Mouse (Mus musculus): ENCODE data around the gene Dnajc7. TPM values are rescaled to one million over a fixed set of nuclear protein-coding genes. Genes with fewer than 3 reads are reported as not detected.
"Not testable (repeated sequence)": the region's sequence is repeated elsewhere in the genome, so short reads cannot be mapped to it uniquely, and the experiment has no call there.

The Dnajc7 gene
- polyA plus RNA-seq, 1 experiment from 2014 or later: 311 TPM

DNA sequence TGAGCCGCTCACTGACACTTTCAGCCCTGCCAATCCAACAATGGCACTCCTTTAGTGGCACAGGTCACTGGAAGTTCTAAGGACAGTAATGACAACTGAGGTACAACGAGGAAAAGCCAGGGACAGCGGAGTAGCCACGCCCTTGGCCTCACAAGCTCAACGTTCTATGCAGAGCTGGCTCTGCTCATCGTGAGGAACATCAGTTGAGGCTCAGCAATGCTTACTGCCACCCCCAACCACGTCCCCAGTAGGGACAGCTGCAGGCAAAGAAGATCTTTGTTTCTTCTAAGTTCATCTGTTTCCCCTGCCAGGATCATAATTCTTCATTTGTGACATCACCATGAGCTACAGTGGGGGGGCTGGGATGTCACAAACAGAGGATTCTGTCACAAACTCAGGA lies 25.4 kb downstream of the Dnajc7 start:
- Histone ChIP-seq H3K4me3 (no peak overlapping the region), H3K9ac (no peak overlapping the region), H3K36me3 (peaks cover 84% of the 10 kb centered on the region), H3K4me2 (replicated peaks) (no peak overlapping the region), H3K9me3 (no peaks in the 10 kb centered on the region), H3K27me3 (replicated peaks) (no peaks in the 10 kb centered on the region), H3K4me1 (no peaks in the 10 kb centered on the region), H3K27ac (no peak overlapping the region)
- ATAC-seq (ENCODE audit: low FRiP score, low read depth): no peak
- whole genome bisulfite sequencing: 87% methylated on average over 7 of the region's 7 CpGs

DNA sequence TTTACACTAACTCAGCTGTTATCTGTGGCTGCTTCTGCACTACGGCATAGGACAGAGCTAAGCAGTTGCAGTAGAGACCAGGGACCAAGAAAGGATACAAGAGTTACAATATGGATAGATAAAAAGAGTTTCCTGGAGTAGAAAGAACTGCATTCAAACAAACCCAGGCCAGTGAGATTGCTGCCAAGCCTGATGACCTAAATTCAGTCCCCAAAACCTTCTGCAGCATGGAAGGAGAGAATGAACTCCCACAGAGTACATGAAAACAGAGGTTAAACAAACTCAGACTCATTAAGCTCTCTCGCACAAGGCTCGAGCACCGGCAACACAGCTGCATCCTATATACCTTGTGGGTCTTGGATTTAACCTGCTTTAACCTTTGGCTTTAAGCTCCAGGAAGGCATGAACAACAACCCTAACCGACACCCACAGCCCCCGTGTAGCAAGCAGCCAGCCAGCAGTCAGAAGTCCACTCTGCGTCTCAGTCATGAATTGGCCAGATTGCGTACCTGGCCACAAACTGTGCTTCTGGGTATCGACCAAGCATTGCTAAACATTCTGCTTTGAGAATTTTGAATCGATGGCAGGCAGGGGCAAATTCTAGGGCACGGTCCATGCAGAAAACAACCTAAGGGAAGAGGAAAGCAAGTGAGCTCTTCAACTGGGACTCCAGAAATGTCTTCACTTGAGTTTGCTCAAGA lies 27.5 kb downstream of the Dnajc7 start:
- H3K4me3 ChIP-seq: no peak overlapping the region
- H3K4me1 ChIP-seq: no peaks in the 10 kb centered on the region
- 95% methylated on average over 11 of the region's 11 CpGs for WGBS
- peaks cover 82% of the 10 kb centered on the region for H3K36me3 ChIP-seq
- no peak overlapping the region for H3K27ac ChIP-seq
- H3K27me3 ChIP-seq (replicated peaks): no peaks in the 10 kb centered on the region
- H3K9ac ChIP-seq: no peak overlapping the region
- H3K9me3 ChIP-seq: no peaks in the 10 kb centered on the region
- ATAC-seq (ENCODE audit: low FRiP score, low read depth): no peak
- H3K4me2 ChIP-seq (replicated peaks): no peak overlapping the region

DNA sequence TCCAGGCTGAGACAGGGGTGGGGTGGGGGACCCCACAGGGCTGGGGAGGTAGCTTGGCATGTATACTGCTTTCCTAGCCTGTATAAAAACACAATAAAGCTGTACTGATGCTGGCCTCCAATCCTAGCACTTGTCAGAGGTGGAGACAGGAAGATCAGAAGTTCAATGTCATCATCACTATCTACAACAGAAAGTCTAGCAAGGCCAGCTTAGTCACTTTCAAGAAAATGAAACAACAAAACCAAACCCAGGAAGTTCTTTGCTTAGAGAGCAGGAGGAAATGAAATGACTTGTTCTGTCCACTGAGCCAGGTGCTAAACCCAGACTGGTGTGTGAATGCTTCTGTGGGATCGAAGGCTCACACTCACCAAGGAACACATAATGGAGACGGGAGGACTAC lies 31.5 kb downstream of the Dnajc7 start:
- Histone ChIP-seq H3K4me1 (no peaks in the 10 kb centered on the region), H3K4me3 (no peak overlapping the region), H3K9ac (no peak overlapping the region), H3K36me3 (peaks cover 95% of the 10 kb centered on the region), H3K4me2 (replicated peaks) (no peak overlapping the region), H3K27ac (no peak overlapping the region), H3K27me3 (replicated peaks) (no peaks in the 10 kb centered on the region), H3K9me3 (no peaks in the 10 kb centered on the region)
- WGBS: 91% methylated on average over 2 of the region's 2 CpGs
- no peak for ATAC-seq (ENCODE audit: low FRiP score, low read depth)

DNA sequence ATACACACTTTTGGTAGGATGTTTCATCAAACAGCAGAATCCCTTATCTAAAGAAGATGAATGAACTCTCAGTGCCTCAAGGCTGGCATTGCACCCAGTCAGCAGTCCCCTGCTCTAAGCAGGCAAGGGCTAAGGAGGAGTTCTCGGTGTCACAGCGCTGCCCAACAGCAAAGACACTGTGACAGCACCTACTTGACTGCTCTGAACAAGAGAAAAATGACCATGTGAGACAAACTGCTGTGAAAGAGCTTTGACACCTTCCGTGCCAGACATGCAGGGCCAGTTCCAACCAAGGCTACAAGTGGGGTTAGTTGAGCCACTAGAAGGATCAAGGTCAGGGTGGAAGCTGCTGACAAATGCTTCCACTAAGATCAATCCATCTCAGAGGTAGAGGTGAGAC lies 34.8 kb downstream of the Dnajc7 start:
- no peaks in the 10 kb centered on the region for H3K9me3 ChIP-seq
- H3K36me3 ChIP-seq: peaks cover 99% of the 10 kb centered on the region
- WGBS: 96% methylated on average over 3 of the region's 3 CpGs
- no peak for ATAC-seq (ENCODE audit: low FRiP score, low read depth)
- no peaks in the 10 kb centered on the region for H3K4me1 ChIP-seq
- no peak overlapping the region for H3K4me3 ChIP-seq
- no peak overlapping the region for H3K27ac ChIP-seq
- H3K27me3 ChIP-seq (replicated peaks): no peaks in the 10 kb centered on the region
- no peak overlapping the region for H3K9ac ChIP-seq
- H3K4me2 ChIP-seq (replicated peaks): no peak overlapping the region

DNA sequence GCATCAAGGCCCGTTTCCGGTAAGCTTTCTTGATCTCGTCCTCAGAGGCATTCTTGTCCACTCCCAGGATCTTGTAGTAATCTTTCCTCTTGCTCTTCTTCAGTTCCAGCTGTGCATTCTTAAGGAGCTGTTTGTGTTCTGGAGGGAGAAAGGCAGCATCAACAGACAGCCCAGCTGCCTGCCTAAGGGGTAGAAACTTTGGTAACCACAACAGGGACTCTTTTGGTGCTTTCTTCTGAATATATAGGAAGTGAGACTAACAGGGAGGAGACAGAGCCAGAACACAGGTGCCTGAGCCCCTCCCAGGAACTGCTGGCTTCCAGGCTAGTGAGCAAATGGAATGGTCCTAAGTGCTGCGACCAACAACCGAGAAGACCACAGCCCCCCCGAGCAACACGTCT lies 35.4 kb downstream of the Dnajc7 start:
- Histone ChIP-seq H3K4me3 (no peak overlapping the region), H3K4me1 (no peaks in the 10 kb centered on the region), H3K27me3 (replicated peaks) (no peaks in the 10 kb centered on the region), H3K27ac (no peak overlapping the region), H3K4me2 (replicated peaks) (no peak overlapping the region), H3K9me3 (no peaks in the 10 kb centered on the region), H3K9ac (no peak overlapping the region), H3K36me3 (peaks cover 99% of the 10 kb centered on the region)
- ATAC-seq (ENCODE audit: low FRiP score, low read depth): no peak
- 87% methylated on average over 7 of the region's 7 CpGs for WGBS

DNA sequence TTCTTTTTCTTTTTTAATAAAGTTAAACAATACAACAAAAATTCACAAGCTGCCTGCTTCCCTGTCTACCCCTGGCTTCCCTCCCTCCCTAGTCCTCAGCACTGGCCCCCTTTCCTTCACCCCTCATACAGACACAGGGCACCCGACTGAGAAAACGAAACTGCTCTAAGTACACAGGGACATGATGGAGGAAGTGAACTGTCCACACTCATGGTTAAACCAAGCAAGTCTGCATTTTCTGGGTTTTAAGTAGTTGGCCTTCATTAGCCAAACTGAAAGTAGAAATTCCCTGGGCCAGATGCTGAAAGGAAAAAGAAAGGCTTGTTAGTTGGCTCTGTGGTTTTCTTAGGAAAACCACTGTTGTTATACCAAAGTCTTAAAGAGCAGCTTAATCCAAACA lies 37.1 kb downstream of the Dnajc7 start:
- 91% methylated on average over 2 of the region's 2 CpGs for WGBS
- Histone ChIP-seq H3K4me3 (no peak overlapping the region), H3K27ac (no peak overlapping the region), H3K36me3 (peaks cover 92% of the 10 kb centered on the region), H3K4me2 (replicated peaks) (no peak overlapping the region), H3K9ac (no peak overlapping the region), H3K9me3 (no peaks in the 10 kb centered on the region), H3K4me1 (no peaks in the 10 kb centered on the region), H3K27me3 (replicated peaks) (no peaks in the 10 kb centered on the region)
- ATAC-seq (ENCODE audit: low FRiP score, low read depth): no peak

DNA sequence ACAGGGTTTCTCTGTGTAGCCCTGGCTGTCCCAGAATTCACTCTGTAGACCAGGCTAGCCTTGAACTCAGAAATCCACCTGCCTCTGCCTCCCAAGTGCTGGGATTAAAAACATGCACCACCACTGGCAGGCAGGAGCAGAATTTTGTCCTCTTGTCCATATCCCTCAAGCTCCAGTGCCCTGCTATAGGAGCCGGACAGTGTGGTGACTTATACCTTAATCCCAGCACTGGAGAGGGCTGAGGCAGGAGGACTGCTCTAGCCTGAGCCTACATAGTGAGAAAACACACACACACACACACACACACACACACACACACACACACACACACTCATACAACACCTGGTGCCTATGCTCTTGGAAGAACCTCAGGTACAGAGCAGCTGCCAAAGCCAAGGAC lies 37.6 kb downstream of the Dnajc7 start:
- not testable (repeated sequence) for H3K9ac ChIP-seq; H3K4me2 ChIP-seq (replicated peaks); ATAC-seq (ENCODE audit: low FRiP score, low read depth); H3K27ac ChIP-seq; H3K4me1 ChIP-seq; H3K9me3 ChIP-seq; H3K27me3 ChIP-seq (replicated peaks); H3K4me3 ChIP-seq
- 96% methylated on average over 1 of the region's 1 CpGs for WGBS
- peaks cover 88% of the 10 kb centered on the region for H3K36me3 ChIP-seq

DNA sequence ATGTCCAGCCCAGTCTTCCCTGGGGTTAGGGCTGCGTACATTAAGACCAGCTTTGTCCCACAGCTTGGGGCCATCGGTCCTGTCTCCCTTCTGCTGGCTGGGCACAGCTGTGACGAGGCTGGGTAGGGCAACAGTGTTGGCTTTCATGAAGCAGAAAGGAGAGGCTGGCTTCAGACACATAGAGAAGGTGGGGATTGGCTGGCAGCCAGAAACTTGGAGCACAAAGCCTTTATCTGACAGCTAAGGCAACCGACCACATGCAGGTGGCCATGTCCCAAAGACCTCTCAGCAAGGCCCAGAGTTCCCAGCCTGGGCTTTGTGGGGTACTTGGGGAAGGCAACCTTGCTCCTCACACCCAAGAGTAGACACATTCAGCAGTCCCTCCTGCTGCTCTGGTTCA lies 38.2 kb downstream of the Dnajc7 start:
- ATAC-seq (ENCODE audit: low FRiP score, low read depth): no peak
- Histone ChIP-seq H3K27me3 (replicated peaks) (no peaks in the 10 kb centered on the region), H3K4me3 (no peak overlapping the region), H3K27ac (no peak overlapping the region), H3K4me2 (replicated peaks) (no peak overlapping the region), H3K9ac (no peak overlapping the region), H3K4me1 (no peaks in the 10 kb centered on the region), H3K9me3 (no peaks in the 10 kb centered on the region), H3K36me3 (peaks cover 82% of the 10 kb centered on the region)
- WGBS: 79% methylated on average over 4 of the region's 4 CpGs

DNA sequence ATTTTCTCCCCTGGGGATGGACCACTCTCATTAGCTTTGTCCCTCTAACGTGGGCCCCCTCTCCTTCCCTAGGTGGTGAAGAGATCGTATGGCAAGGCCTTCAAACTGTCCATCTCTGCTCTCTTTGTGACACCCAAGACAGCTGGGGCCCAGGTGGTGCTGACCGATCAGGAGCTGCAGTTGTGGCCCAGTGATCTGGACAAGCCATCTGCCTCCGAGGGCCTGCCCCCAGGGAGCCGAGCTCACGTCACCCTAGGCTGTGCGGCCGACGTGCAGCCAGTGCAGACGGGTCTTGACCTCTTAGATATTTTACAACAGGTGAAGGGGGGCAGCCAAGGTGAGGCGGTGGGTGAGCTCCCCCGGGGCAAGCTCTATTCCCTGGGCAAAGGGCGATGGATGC lies 39.7 kb downstream of the Dnajc7 start:
- H3K9me3 ChIP-seq: no peaks in the 10 kb centered on the region
- peaks cover 67% of the 10 kb centered on the region for H3K36me3 ChIP-seq
- H3K27me3 ChIP-seq (replicated peaks): no peaks in the 10 kb centered on the region
- peaks cover 9% of the 10 kb centered on the region for H3K4me1 ChIP-seq
- no peak overlapping the region for H3K4me2 ChIP-seq (replicated peaks)
- no peak overlapping the region for H3K9ac ChIP-seq
- 90% methylated on average over 13 of the region's 13 CpGs for WGBS
- H3K27ac ChIP-seq: no peak overlapping the region
- H3K4me3 ChIP-seq: no peak overlapping the region
- no peak for ATAC-seq (ENCODE audit: low FRiP score, low read depth)

DNA sequence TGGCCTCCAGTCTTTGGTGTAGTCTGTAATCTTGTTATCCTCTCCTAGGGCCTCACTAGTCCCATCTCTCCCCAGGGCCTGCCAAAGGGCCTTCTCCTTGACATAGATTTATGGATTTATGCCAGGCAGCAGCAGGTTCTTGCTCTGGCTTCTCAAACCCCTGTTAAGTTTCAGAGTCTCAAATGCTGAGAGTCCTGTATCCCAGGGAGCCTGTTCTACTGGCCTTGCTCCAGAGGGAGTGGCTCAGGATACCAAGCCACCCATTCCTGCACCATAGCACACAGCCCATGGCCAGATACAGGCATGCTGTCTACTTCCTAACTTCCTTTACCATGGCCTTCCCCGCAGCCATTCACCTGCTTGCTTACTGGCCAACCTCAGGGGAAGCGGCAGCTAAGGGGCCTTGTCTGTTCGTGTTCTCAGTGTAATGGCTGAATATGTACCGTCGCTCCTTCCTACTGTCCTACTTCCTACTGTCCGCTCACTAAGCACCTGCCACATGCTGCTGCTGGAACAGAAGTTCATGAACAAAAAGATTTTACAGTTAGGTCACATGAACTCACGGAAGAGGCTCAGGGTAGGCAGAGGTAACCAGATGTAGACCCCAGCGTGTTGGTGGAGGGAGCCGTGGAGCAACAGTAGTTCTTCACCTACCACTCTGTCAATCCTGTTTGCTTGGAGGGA lies 40.7 kb downstream of the Dnajc7 start:
- peaks cover 57% of the 10 kb centered on the region for H3K36me3 ChIP-seq
- no peak overlapping the region for H3K4me3 ChIP-seq
- no peak for ATAC-seq (ENCODE audit: low FRiP score, low read depth)
- no peak overlapping the region for H3K9ac ChIP-seq
- no peak overlapping the region for H3K4me2 ChIP-seq (replicated peaks)
- no peak overlapping the region for H3K27ac ChIP-seq
- no peaks in the 10 kb centered on the region for H3K27me3 ChIP-seq (replicated peaks)
- H3K4me1 ChIP-seq: peaks cover 15% of the 10 kb centered on the region
- WGBS: 95% methylated on average over 9 of the region's 9 CpGs
- no peaks in the 10 kb centered on the region for H3K9me3 ChIP-seq

DNA sequence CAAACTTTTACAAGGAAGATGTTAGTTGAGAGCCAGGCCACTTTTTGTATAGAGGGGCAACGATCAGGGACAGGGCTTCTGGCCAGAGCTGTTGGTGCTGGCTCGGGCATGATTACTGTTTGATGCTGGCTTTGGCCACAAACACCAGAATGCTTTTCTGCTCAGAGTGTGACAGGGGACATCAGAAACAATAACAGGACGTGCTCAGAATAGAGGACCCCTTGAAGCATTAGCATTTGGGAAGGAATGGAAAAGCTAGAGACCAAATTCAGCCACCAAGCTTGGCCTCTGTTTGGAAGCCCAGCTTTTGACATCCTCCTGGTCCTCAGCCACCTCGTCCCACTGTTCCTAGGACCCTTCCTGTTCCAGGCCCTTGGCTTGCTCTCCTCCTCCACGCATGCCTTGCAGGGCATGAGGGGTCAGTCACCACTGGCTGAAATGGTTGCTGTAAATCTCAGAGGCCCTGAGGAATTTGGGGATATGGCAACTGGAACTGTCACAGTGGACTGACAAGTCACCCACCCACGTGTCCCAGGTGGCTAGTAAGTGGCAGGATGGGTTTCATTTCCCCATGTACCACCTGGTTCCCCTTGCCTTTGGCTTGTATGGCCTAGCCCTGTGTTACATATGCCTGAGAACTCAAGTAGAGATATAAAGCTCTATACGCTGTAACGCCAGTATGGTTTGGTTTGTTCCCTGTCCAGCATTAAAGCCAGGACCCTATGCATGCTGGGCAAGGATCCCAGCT lies 41.9 kb downstream of the Dnajc7 start:
- H3K27ac ChIP-seq: no peak overlapping the region
- no peak overlapping the region for H3K4me2 ChIP-seq (replicated peaks)
- peaks cover 44% of the 10 kb centered on the region for H3K36me3 ChIP-seq

DNA sequence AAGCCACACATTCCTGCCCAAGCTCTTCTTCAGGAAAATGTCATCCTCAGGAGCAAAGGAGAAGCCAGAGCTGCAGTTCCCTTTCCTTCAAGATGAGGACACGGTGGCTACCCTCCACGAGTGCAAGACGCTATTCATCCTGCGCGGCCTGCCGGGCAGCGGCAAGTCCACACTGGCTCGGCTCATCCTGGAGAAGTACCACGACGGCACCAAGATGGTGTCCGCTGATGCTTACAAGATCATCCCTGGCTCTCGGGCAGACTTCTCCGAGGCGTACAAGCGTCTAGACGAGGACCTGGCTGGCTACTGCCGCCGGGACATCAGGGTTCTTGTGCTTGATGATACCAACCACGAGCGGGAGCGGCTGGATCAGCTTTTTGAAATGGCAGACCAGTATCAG lies 43.7 kb downstream of the Dnajc7 start:
- no peak overlapping the region for H3K9ac ChIP-seq
- peaks cover under 1% of the 10 kb centered on the region; the same call in 1 of the 2 replicates for H3K27me3 ChIP-seq (replicated peaks)
- peak overlapping the region; percentile 93 for H3K4me2 ChIP-seq (replicated peaks)

More for the DNA sequence above, 41.9 kb downstream of the Dnajc7 start:
- 82% methylated on average over 8 of the region's 8 CpGs for WGBS
- no peaks in the 10 kb centered on the region for H3K27me3 ChIP-seq (replicated peaks)
- no peak for ATAC-seq (ENCODE audit: low FRiP score, low read depth)
- no peak overlapping the region for H3K9ac ChIP-seq
- H3K9me3 ChIP-seq: no peaks in the 10 kb centered on the region
- peaks cover 15% of the 10 kb centered on the region for H3K4me1 ChIP-seq
- no peak overlapping the region for H3K4me3 ChIP-seq

More for the DNA sequence above, 43.7 kb downstream of the Dnajc7 start:
- no peaks in the 10 kb centered on the region for H3K9me3 ChIP-seq
- no peak for ATAC-seq (ENCODE audit: low FRiP score, low read depth)
- no peak overlapping the region for H3K4me3 ChIP-seq
- H3K36me3 ChIP-seq: peaks cover 27% of the 10 kb centered on the region
- H3K4me1 ChIP-seq: peaks cover 16% of the 10 kb centered on the region
- whole genome bisulfite sequencing: 76% methylated on average over 21 of the region's 21 CpGs
- no peak overlapping the region for H3K27ac ChIP-seq
